Mouse (Mus musculus) fibroblast of lung, adult 2 months (primary cell): Measurements from ENCODE around the gene Elp5.
"Not testable (repeated sequence)": the region's sequence is repeated elsewhere in the genome, so short reads cannot be mapped to it uniquely, and the experiment has no call there.

Source experiments
- DNase-seq: peaks from one replicate; pipeline ENCODE4 v3.0.0-alpha.2; 2011; ENCODE audit warnings: low read depth

The Elp5 gene

DNA sequence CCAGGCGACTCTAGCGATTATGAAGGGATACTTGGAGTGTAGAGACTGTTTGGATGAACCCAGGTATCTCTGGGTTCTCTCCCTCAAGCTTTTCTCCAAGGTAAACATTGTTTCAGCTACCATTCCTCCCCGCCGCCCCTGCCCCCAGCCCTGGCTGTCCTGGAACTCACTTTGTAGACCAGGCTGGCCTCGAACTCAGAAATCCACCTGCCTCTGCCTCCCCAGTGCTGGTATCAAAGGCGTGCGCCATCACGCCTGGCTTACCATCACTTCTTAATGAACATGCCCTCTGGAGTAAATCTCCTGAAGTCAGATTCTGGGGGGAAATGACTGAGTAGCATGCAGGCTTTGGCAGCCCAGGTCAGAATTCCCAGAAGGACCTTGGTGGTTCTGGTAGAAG, at the start of gene Elp5:
TSS of gene Elp5 (minus strand) at position 293 of the 400 bp plus-strand sequence.
- no peak for DNase-seq

DNA sequence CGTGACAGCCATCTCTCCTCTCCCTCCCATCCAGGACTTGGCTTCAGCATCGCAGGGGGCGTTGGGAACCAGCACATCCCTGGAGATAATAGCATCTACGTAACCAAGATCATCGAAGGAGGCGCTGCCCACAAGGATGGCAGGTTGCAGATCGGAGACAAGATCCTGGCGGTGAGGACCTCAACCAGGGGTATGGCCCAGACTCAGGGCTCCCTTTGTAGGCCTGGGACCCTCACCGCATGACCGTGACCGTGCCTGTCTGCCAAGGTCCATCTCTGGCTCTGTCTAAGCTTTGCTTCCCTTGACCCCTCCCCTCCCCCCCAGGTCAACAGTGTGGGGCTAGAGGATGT, 49.0 kb upstream of the Elp5 start:
- DNase-seq, result no peak

DNA sequence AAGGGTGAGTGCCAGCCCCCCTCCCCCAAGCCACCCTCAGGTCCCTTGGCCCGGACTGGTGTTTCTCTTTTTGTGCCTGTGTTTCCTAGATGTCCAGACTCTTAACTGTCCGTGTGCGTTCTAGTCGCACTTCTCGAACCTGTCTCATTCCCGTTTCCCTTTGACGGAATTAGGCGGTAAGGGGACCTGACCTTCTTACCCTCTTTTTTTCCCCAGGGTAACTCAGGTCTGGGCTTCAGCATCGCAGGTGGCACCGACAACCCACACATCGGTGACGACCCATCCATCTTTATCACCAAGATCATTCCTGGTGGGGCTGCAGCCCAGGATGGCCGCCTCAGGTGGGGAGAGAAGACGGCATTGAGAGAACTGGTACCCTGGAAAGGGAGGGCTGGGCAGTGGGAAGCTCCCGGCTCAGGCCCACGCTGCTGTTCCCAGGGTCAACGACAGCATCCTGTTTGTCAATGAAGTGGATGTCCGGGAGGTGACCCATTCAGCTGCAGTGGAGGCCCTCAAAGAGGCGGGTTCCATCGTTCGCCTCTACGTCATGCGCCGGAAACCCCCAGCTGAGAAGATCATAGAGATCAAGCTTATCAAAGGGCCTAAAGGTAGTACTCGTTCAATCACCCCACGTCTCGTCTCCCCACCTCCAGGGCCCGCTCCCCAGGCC, 48.5 kb upstream of the Elp5 start:
- DNase-seq, result no peak

DNA sequence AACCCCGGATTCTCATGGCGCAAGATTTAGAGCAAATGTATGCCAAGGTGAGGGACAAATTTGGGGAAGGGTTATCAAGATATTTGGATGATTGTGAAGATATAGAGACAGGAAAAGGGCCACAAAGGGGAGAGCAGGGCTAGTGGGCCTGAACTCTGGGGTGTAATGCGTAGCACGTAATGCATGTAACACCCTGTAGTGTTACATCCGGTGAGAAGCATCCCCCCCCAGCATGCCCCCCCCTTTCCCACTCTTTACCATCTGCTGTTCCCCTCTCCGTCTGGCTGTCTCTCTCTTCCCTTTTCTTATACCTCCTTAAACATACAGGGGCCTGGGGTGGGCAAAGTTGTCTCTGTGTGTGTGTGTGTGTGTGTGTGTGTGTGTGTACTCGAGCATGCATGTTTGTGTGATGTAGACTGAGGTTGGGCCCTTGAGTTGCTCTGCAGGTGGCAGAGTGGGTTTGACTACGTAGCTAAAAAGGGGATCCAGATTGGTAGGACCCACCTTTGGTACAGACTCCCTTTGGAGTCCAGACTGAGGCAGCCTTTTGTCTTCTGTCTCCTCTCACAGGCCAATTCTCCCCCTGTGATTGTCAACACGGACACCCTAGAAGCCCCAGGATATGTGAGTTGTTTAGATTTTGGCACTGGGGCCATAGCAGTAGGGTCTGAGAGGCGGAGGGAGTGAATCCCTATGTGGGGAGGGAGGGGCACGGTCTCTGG, 47.7 kb upstream of the Elp5 start:
- no peak for DNase-seq

DNA sequence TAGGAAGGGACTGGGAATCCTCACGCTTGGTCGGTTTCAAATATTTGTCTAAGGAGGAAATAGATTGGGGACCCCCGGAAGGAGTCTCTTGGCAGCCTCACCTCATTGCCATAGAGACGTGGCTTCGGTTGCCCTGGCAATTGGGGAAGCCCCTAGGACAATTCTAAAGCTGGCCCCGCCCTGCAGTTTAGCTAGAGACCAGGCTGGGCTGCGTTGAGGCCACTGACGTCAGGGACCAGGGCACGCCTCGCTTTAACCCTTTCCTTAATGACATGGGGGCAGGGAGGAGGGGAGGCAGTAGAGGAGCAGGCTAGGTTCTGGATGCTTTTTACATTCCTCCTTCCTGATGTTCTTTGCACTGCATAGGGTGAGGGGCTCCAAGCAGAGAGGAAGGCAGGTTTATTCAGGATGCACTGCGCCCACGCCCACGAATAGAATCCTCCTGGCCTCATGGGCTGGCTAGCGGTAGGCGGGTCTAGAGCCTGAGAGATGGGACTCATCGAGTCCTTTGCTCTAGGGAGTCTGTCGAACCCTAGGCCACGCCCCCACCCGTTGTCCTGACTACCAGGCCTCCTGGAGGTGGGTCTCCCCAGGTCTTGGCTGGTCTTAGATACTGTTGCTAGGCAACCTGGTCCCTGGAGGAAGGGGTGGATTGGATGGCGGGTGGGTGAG, 46.9 kb upstream of the Elp5 start:
- DNase-seq, result peak; percentile 44

DNA sequence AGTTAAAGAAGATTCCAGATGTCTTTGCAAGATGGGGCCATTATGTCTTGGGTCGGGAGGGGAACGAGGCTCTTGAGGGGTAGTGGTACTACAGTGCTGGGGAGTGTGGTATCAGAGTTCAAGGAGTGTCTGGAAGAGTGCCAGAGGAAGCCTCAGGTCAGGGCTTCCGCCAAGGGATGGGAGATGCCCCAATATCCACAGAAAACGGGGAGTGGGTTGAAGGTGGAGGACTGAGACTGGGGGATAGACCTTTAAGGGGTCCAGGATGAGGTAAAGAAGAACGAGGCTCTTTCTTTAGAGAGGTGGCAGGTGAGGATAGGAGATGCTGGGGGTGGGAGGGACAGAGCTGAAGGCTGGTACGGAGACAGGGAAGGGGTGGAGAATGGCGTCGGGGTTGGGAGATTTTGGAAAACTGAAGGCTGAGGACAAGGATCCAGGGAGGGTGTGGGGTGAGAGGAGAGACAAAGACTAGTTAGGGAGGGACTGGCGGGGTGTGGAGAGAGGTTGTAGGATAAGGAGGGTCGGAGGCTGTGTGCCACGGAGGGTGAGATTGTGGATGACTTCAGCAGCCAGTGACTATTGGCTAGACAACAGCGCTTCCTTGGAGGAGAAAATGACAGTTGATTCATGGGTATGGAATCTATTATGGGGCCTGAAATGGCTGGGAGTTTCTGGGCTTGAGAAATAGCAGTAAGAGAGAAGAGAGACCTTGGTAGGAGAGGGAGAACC, 46.2 kb upstream of the Elp5 start:
- peak; percentile 54 for DNase-seq

DNA sequence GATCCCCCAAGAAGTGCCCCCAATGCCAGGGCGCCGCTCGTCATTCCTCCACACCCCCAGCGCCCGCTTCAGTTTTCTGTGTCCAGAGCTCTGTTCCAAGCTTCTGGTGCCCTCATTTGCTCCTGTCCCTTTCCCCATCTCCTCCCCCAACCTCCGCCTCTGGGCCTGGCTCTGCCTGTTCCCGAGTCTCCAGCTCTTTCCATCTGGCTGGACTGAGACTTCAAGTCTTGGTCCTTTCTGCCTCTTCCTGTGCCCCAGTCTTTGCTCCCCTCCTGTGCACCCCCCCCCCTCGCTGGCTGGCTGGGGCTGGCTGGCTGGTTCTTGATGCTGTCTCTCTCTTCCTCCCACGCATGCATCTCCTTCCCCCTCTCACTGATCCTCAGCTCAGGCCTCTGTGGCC, 45.1 kb upstream of the Elp5 start:
- DNase-seq, result no peak

DNA sequence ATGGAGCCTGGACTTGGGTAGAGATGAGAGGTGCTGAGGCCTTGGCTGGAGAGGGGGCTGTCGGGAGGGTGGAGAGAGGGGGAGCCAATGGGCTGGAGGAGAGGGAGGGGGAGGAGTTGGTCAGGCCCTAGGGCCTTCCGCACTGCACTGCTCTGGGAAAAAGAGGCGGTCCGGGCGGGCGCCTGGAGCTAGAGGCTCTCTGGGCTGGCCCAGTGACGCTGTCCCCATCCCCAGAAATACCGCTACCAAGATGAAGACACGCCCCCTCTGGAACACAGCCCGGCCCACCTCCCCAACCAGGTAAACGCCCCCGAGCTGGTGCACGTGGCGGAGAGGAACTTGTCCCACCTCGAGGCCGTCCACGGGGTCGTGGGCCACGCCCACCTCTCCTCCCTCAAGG, 44.4 kb upstream of the Elp5 start:
- no peak for DNase-seq

DNA sequence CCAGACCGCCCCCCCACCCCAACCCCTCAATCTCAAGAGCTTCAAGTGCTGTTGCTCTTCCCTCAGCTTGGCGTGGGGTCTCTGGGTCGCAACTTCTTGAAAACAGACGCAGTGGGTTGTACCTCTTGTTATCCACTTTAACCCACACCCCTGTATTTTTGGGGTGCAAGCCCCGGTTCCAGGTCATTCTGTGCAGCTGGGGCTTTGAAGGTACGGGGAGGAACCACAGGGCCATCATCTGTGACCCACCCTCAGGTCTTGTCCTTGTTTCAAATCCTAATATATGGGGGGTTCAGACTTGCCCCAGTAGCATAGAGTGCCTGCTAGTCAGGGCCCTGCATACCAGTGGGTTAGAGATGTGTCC, 41.8 kb upstream of the Elp5 start:
- DNase-seq, result no peak

DNA sequence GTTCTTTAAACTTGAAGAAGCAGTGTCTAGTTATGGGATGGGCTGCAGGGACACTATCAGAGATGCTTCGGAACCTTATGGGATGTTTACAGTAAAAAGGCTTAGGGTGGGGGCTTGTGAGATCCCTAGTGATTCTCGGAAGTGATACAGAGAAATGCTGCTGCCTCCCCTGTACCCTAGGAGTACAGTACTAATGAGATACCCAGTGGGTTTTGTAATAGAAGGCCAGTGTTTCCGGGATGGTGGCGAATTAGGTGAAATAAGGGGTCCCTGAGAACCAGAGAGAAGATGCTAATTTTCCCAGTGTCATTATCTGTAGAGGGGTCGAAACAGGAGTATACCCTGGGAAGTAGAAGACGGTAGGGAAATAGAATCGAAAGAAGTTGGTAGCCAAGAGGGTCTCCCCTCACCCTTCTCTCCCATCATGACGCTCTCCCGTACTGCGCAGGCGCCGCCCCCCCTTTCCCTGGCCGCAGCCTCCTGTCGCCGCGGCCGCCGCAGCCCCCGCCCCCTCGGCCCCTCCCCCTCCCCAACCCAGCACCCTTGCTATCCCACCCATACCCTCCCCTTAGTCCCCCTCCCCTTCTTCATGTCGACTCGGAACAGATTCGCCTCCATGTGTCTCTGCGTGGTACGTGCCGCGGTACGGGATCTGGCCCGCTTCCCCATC, 41.3 kb upstream of the Elp5 start:
- DNase-seq, result no peak

DNA sequence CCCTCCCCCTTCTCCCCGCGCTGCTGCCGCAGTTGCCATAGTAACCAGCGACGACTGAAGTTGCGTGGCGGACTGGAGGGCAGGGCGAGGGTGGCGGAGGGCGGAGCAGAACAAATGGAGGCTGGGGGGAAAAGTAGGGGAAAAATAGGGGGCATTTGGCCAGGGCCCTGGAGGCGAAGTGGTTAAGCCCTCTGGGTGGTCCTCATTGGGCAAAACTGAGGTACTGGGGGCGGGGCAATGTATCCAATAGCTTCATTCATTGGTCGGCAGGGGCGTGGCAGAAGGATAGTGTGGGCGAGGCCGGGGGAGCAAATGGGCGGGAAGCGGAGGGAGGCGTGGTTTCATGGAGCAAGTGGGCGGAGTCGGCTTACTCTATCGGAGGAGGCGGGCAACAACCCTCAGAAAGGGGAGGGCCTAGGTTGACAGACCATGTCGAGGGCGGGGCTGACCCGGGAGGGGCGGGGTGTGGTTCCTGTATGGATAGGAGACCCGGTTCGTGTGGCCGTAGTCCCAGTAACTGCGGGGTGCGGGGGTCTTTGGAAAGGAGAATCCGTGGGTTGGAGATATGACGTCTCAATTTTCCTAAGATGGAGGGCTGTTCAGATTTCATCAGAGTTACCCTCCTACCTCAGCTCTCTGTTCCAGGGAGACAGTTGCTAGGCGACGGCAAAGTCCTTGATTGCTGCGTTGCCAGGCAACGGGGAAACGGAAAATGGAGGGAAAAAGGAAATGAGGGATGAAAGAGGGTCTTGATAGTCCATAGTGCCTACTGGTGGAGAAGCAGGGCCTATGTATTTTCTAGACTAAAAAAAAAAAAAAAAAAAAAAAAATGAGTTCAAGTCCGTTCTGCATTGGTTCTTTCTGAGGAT, 39.2 kb upstream of the Elp5 start:
- peak; percentile 90 for DNase-seq

DNA sequence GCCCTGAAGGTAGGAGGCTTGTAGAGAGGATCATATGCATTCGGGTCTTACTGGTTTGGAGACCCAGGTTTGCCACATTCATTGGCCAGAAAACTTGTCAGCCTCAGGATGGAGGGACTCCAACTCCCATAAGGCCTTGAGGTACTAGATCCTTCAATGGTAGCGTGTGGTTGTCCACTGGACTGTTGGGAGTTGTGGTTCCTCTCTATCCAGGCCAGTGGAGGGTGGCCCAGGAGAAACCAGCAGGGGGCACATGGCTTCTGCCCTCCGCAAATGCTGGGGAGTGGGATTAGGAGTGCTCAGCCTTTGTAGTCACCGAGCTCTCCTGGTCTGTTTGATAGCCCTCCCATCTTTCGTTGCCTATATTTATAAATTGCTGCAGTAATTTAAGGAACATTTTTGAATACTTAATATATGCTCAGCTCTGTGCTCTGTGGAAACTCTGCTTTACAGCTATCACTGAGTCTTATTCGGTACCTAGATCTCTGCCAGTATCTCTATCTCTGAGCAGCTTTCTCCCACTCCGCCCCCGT, 38.5 kb upstream of the Elp5 start:
- DNase-seq, result peak; percentile 83

DNA sequence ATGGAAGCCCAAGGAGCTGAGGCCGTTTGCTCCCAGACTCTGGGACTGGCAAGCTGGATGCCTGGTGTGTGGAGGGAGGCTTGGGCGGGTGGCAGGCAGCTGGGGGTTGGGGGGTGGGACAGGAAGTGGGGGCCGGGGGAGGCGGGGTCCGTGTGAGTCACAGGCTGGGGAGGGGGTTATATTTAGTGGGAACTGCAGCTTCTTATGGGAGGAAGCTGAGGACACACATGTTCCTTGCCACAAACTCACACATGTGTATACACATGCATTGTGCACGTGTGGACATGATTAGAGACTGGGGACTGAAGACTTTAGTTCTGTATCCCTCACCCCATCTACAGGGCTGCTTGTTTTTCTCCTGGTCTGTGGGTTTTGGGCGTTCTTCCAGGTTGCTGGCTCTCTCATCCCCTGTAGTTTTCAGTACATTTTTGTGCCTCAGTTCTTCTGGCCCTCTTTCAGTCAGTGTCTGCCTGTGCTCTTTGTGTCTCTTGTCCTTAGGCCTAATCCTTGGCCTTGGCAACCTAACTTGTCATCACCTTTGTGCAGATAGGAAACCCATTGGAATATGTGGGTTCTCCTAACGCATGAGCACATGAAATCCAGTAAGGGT, 37.8 kb upstream of the Elp5 start:
- no peak for DNase-seq

DNA sequence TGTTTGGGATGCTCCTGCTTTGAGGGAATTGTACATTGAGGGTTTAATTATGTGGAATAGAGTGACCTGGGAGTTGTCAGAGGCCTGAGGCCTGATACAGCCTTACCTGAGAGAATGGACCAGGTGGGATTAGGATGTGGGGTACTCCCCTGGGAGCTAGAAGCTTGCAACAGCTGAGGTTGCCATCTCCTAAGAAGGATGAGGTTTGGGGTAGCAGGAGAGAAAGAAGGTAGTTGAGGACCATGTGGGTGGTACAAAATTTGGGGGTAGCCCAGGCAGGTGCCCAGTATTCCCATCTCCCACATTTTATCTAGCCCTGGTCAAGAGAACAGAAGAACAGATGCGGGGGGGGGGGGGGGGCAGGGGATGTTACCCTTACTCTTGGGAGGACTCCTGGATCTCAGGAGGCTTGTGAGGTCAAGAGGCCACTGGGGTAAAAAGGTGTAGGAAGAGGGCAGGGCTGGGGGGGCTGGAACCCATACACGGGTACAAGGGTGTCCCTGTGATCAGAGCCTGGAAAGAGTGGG, 37.2 kb upstream of the Elp5 start:
- DNase-seq, result no peak

DNA sequence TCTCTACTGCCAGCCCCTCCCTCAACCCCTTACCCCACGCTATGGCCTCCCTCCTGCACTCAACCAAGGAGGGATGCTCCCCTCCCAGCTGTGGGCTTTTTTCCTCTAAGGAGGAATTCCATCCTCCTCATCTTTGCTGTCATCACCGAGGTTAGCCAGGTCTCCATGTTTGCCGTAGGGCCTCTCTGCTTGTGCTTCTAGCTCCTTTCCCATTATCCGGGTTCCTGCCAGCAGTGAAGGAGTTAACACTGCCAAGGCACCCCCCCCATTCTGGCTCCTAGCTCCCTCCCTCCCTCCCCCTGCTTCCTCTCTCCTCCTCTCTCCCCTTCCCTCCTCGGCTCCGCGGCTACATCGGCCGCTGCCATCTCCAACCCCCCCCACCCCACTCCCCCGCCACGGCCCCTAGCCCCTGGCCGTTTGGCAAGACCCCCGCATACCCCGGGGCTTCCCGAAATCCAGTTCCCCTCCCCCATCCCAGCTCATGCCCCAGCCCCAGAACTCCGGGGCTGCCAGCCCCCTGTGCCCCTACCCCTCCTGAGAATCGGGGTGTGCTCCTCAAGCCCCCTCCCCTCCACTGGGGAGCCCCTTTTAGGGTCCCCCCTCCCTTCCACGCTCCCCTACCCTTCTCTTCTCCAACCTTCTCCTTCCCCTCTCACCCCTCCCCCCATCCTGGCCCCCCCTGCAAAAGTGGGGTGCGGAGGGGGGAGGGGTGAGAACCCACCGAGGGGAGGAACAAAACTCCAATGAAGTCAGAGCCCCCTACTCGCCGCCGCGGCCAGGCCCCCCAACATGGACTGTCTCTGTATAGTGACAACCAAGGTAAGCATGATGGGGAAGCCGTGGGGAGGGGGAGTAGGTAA, 36.0 kb upstream of the Elp5 start:
- DNase-seq, result no peak

DNA sequence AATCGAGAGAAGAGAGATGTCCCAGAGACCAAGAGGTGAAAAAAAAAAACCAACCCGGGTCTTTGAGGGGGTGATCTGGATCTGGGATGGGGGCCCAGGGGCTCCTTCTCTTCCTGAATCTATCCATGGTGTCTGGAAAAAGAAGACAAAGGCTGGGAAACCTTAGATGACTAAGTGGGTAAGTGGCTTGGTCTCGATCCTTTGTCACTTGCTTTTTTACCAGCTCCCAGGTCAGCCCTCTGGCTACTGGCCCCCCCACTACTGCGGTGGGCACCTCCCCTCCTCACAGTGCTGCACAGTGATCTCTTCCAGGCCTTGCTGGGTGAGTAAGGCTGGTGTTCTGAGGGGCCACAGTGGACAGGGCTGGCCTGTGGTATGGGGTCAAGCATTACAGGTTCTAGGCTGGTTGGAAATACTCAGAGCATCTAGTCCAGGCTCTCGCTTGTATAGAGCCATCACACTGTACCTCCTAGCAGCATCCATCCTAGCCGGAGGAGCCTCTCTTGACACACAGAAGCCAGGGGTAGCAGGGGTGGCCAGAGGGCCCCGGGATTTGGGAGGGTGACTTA, 35.0 kb upstream of the Elp5 start:
- no peak for DNase-seq

DNA sequence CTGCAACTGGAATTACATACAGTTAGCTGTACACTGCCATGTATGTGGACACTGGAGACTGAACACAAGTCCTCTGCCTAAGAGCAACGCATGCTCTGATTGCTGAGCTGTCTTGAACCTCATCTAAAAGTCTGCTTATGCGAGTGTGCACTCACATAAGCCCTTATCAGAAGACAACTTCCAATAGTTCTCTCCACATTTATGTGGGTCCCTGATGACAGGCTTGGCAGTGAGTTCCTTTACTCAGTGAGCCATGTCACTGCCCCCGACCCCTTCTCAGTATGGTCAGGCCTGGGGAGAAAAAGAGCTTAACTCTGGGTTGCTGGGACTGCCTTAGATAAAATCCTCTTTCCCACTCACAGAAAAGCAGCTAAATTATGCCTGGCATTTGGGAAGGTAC, 34.4 kb upstream of the Elp5 start, which contains the start of gene Dlg4:
TSS of gene Dlg4 (plus strand) at position 274 of the 400 bp plus-strand sequence.
- no peak for DNase-seq

DNA sequence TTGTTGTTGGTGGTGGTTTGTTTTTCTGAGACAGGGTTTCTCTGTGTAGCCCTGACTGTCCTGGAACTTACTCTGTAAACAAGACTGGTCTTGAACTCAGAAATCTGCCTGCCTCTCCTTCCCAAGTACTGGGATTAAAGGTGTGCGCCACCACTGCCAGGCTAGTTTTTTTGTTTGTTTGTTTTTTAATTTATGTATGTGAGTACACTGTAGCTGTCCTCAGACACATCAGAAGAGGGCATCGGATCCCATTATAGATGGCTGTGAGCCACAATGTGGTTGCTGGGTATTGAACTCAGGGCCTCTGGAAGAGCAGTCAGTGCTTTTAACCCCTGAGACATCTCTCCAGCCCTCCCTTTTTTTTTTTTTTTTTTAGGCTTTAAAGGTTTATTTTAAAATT, 33.9 kb upstream of the Elp5 start:
- not testable (repeated sequence) for DNase-seq

DNA sequence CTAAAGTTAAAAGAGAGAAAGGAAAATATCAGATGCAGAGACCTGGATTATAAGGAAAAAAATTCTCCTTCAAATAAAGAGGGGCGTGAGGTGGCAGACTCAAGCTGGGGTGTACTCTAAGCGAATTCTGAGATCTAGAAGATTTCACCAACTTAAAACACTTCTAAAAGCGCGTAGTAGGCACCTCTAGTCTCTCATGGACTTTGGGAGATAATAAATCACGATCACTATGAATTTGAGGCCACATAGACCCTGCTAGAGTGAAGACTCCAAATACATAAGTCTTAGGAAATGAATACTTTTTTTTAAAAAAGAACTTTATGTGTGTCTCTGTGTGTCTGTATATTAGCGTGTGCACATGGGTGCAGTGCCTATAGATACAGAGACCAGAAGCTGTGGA, 33.4 kb upstream of the Elp5 start:
- no peak for DNase-seq
